Mouse (Mus musculus) layer of hippocampus, adult 18-20 months (tissue): ENCODE measurements around the gene Klf16. TPM values are rescaled to one million over a fixed set of nuclear protein-coding genes. Genes with fewer than 3 reads are reported as not detected.

Experiments
- DNase-seq, 2 experiments: peaks; one replicate each; pipeline ENCODE4 v3.0.0; 2022; ENCODE audit warnings: low spot score in 2 of 2
- long read RNA-seq: library from polyadenylated mRNA; stranded (forward); transcript quantifications from one replicate; pipeline ENCODE4 v2.0.0, GENCODE M21; 2021
- total RNA-seq, 2 experiments: library from RNA; stranded (reverse); gene quantifications; 2 replicates each; pipeline ENCODE4 v1.2.3; 2021

Klf16 gene
- 10 to 100 TPM; 57.3 to 62.1 TPM for total RNA-seq
- long read RNA-seq, transcript Klf16-201 (2 exons, 2,674 nt): major isoform, 11 of 21 reads
- long read RNA-seq, partial matches to known transcripts: 0 of 21 reads
- long read RNA-seq, other reads (novel, unspliced or antisense): 10 of 21 reads

- DNase-seq: peak; percentile 95 to 97
Measured at GRCm38 (mm10) chr10:80577195-80578130, at the start of gene Klf16. Gene Klf16 (minus strand): TSS chr10:80577321.

GRCm38 (mm10) chr10:80625764-80626163, 48.6 kb upstream of the Klf16 start:
- DNase-seq: no peak

GRCm38 (mm10) chr10:80623457-80624191, 46.5 kb upstream of the Klf16 start:
- peak in 1 of 2 experiments; percentile 62 for DNase-seq

GRCm38 (mm10) chr10:80622661-80623456, 45.7 kb upstream of the Klf16 start, which contains the start of gene Csnk1g2:
Gene Csnk1g2 (plus strand): TSS chr10:80622838.
- DNase-seq: peak in 1 of 2 experiments; percentile 53

- DNase-seq: peak; percentile 99 to 100
Measured at GRCm38 (mm10) chr10:80621940-80622660, 45.0 kb upstream of the Klf16 start.

GRCm38 (mm10) chr10:80621690-80621939, 44.5 kb upstream of the Klf16 start:
- DNase-seq: no peak

- DNase-seq: no peak
Measured at GRCm38 (mm10) chr10:80620796-80621689, 43.9 kb upstream of the Klf16 start.

- no peak for DNase-seq
Measured at GRCm38 (mm10) chr10:80620365-80620764, 43.2 kb upstream of the Klf16 start.

- no peak for DNase-seq
Measured at GRCm38 (mm10) chr10:80619465-80620244, 42.5 kb upstream of the Klf16 start.

GRCm38 (mm10) chr10:80618181-80618580, 41.1 kb upstream of the Klf16 start:
- no peak for DNase-seq

GRCm38 (mm10) chr10:80614351-80614750, 37.2 kb upstream of the Klf16 start:
- DNase-seq: no peak

GRCm38 (mm10) chr10:80613821-80614220, 36.7 kb upstream of the Klf16 start:
- DNase-seq: no peak

- DNase-seq: no peak
Measured at GRCm38 (mm10) chr10:80611905-80612304, 34.8 kb upstream of the Klf16 start.

GRCm38 (mm10) chr10:80611024-80611423, 33.9 kb upstream of the Klf16 start:
- peak in 1 of 2 experiments; percentile 40 for DNase-seq

- no peak for DNase-seq
Measured at GRCm38 (mm10) chr10:80610116-80610785, 33.1 kb upstream of the Klf16 start.

GRCm38 (mm10) chr10:80609269-80609924, 32.3 kb upstream of the Klf16 start:
- DNase-seq: no peak

GRCm38 (mm10) chr10:80608435-80608834, 31.3 kb upstream of the Klf16 start:
- DNase-seq: no peak
